Mouse (Mus musculus) embryonic facial prominence, embryonic 14.5 days (tissue): ENCODE measurements around the gene Chn1. TPM values are rescaled to one million over a fixed set of nuclear protein-coding genes. Genes with fewer than 3 reads are reported as not detected.
A peak's percentile ranks its signal among the peaks of the same experiment; 100 is the strongest.

Experiments used
- ATAC-seq: fragments of 200-750 bp; cut with Nextera tagmentation; 2 replicates; pipeline ENCODE4 v1.8.0; 2017; ENCODE audit warnings: low read depth, moderate number of reproducible peaks, moderate TSS enrichment
- DNase-seq: peaks from one replicate; pipeline ENCODE4 v3.0.0-alpha.2; 2015; ENCODE audit warnings: low spot score
- H3K27ac ChIP-seq: fragments of 300-500 bp; sonication (generic); replicated peaks from 2 replicates; pipeline ENCODE4 v1.5.1; 2014; ENCODE audit warnings: low read depth, mild to moderate bottlenecking, low read length, moderate library complexity
- H3K27me3 ChIP-seq: fragments of 300-500 bp; sonication (generic); replicated peaks from 2 replicates; pipeline ENCODE4 v1.6.1; 2014; ENCODE audit warnings: low read length; ENCODE audit not compliant: control insufficient read depth, insufficient read depth
- H3K36me3 ChIP-seq: fragments of 300-500 bp; sonication (generic); 2 replicates; pipeline ENCODE4 v1.6.1; 2014; ENCODE audit warnings: low read length, mixed read lengths; ENCODE audit not compliant: control insufficient read depth, insufficient read depth
- H3K4me1 ChIP-seq: fragments of 300-500 bp; sonication (generic); 2 replicates; pipeline ENCODE4 v1.6.1; 2014; ENCODE audit warnings: antibody characterized with exemption, low read length; ENCODE audit not compliant: control insufficient read depth, insufficient read depth
- H3K4me2 ChIP-seq: fragments of 300-500 bp; sonication (generic); 2 replicates; pipeline ENCODE4 v1.6.1; 2014; ENCODE audit warnings: low read depth, mild to moderate bottlenecking, low read length, moderate library complexity, mixed read lengths
- H3K4me3 ChIP-seq: fragments of 300-500 bp; sonication (generic); 2 replicates; pipeline ENCODE4 v1.5.1; 2014; ENCODE audit warnings: low read depth, mild to moderate bottlenecking, low read length
- H3K9ac ChIP-seq: fragments of 300-500 bp; sonication (generic); 2 replicates; pipeline ENCODE4 v1.6.1; 2014; ENCODE audit warnings: low read depth, mild to moderate bottlenecking, low read length, moderate library complexity, mixed read lengths
- H3K9me3 ChIP-seq: fragments of 300-500 bp; sonication (generic); 2 replicates; pipeline ENCODE4 v1.6.1; 2016; ENCODE audit warnings: low read length; ENCODE audit not compliant: control insufficient read depth
- WGBS: fragments of 180-500 bp; shearing (Covaris S2); extraction: QIAGEN DNeasy Blood & Tissue Kit; methylation state at CpG from one replicate; pipeline ENCODE4 v1.1.7; 2014; 5-methylcytosine and 5-hydroxymethylcytosine counted together
- polyA plus RNA-seq: library from polyadenylated mRNA; unstranded; fragments of >200 nt; fragmentation: Nextera tagmentation; extraction: Ambion mirVana; gene quantifications from 2 replicates; pipeline ENCODE4 v1.2.1, GENCODE M21; 2014

Chn1 gene
- polyA plus RNA-seq, 1 experiment from 2014 or later: 35.5 TPM

- Histone ChIP-seq H3K4me2 (no peak overlapping the region), H3K27me3 (no peaks in the 10 kb centered on the region), H3K27ac (no peak overlapping the region), H3K36me3 (no peaks in the 10 kb centered on the region), H3K9ac (no peak overlapping the region), H3K4me3 (no peak overlapping the region), H3K9me3 (no peaks in the 10 kb centered on the region), H3K4me1 (no peaks in the 10 kb centered on the region)
- no peak for DNase-seq
- 92% methylated on average over 6 of the region's 6 CpGs for WGBS
- no peak for ATAC-seq
Observed at GRCm38 (mm10) chr2:73637688-73638087, 137.5 kb downstream of the Chn1 start.

GRCm38 (mm10) chr2:73636387-73636786 is 138.8 kb downstream of the Chn1 start:
- no peaks in the 10 kb centered on the region for H3K4me1 ChIP-seq
- H3K27me3 ChIP-seq: no peaks in the 10 kb centered on the region
- WGBS: 72% methylated on average over 3 of the region's 3 CpGs
- no peak for ATAC-seq
- H3K27ac ChIP-seq: no peak overlapping the region
- no peaks in the 10 kb centered on the region for H3K36me3 ChIP-seq
- no peaks in the 10 kb centered on the region for H3K9me3 ChIP-seq
- no peak overlapping the region for H3K9ac ChIP-seq
- H3K4me3 ChIP-seq: no peak overlapping the region
- DNase-seq: no peak
- no peak overlapping the region for H3K4me2 ChIP-seq

GRCm38 (mm10) chr2:73631816-73632215 is 143.3 kb downstream of the Chn1 start:
- H3K9me3 ChIP-seq: no peaks in the 10 kb centered on the region
- H3K36me3 ChIP-seq: peaks cover 5% of the 10 kb centered on the region
- no peak overlapping the region for H3K27ac ChIP-seq
- DNase-seq (no peak), ATAC-seq (no peak)
- 88% methylated on average over 7 of the region's 7 CpGs for WGBS
- H3K4me2 ChIP-seq: no peak overlapping the region
- H3K27me3 ChIP-seq: no peaks in the 10 kb centered on the region
- H3K9ac ChIP-seq: no peak overlapping the region
- H3K4me1 ChIP-seq: no peaks in the 10 kb centered on the region
- no peak overlapping the region for H3K4me3 ChIP-seq

GRCm38 (mm10) chr2:73618486-73619052 is 156.6 kb downstream of the Chn1 start:
- Histone ChIP-seq H3K9ac (no peak overlapping the region), H3K27ac (no peak overlapping the region), H3K9me3 (no peaks in the 10 kb centered on the region), H3K27me3 (no peaks in the 10 kb centered on the region), H3K4me3 (no peak overlapping the region), H3K4me2 (no peak overlapping the region), H3K36me3 (peaks cover 20% of the 10 kb centered on the region), H3K4me1 (0 out of 2 replicates have a peak, but pooled peaks cover 10% of the 10 kb centered on the region)
- peak; percentile 37; the same call in 1 of the 2 replicates for ATAC-seq
- DNase-seq: no peak
- WGBS: 33% methylated on average over 4 of the region's 4 CpGs

- no peak for DNase-seq
- Histone ChIP-seq H3K9ac (no peak overlapping the region), H3K4me1 (0 out of 2 replicates have a peak, but pooled peaks cover 10% of the 10 kb centered on the region), H3K27ac (no peak overlapping the region), H3K27me3 (no peaks in the 10 kb centered on the region), H3K36me3 (peaks cover 10% of the 10 kb centered on the region; the same call in 1 of the 2 replicates), H3K9me3 (no peaks in the 10 kb centered on the region), H3K4me2 (no peak overlapping the region), H3K4me3 (no peak overlapping the region)
- ATAC-seq: no peak
- WGBS: 74% methylated on average over 17 of the region's 17 CpGs
Observed at GRCm38 (mm10) chr2:73616434-73617057, 158.6 kb downstream of the Chn1 start.

GRCm38 (mm10) chr2:73615456-73615855 is 159.7 kb downstream of the Chn1 start:
- ATAC-seq (no peak), DNase-seq (no peak)
- Histone ChIP-seq H3K27me3 (no peaks in the 10 kb centered on the region), H3K36me3 (peaks cover 17% of the 10 kb centered on the region), H3K4me1 (0 out of 2 replicates have a peak, but pooled peaks cover 10% of the 10 kb centered on the region), H3K4me3 (no peak overlapping the region), H3K27ac (no peak overlapping the region), H3K9me3 (no peaks in the 10 kb centered on the region), H3K4me2 (no peak overlapping the region), H3K9ac (no peak overlapping the region)
- WGBS: 78% methylated on average over 5 of the region's 5 CpGs

GRCm38 (mm10) chr2:73614303-73614702 is 160.8 kb downstream of the Chn1 start:
- H3K4me3 ChIP-seq: no peak overlapping the region
- 0 out of 2 replicates have a peak, but pooled peaks cover 10% of the 10 kb centered on the region for H3K4me1 ChIP-seq
- H3K36me3 ChIP-seq: peaks cover 21% of the 10 kb centered on the region
- H3K9me3 ChIP-seq: no peaks in the 10 kb centered on the region
- ATAC-seq: no peak
- DNase-seq: no peak
- no peak overlapping the region for H3K4me2 ChIP-seq
- 97% methylated on average over 8 of the region's 8 CpGs for WGBS
- no peaks in the 10 kb centered on the region for H3K27me3 ChIP-seq
- H3K27ac ChIP-seq: no peak overlapping the region
- H3K9ac ChIP-seq: no peak overlapping the region

GRCm38 (mm10) chr2:73612941-73613340 is 162.2 kb downstream of the Chn1 start:
- no peak for ATAC-seq
- H3K9ac ChIP-seq: no peak overlapping the region
- H3K4me2 ChIP-seq: no peak overlapping the region
- no peak overlapping the region for H3K27ac ChIP-seq
- H3K4me1 ChIP-seq: 0 out of 2 replicates have a peak, but pooled peaks cover 4% of the 10 kb centered on the region
- 89% methylated on average over 7 of the region's 7 CpGs for WGBS
- no peak overlapping the region for H3K4me3 ChIP-seq
- no peak for DNase-seq
- peaks cover 21% of the 10 kb centered on the region for H3K36me3 ChIP-seq
- H3K27me3 ChIP-seq: no peaks in the 10 kb centered on the region
- no peaks in the 10 kb centered on the region for H3K9me3 ChIP-seq
